Mouse (Mus musculus): ENCODE measurements around the gene Itsn1. TPM values are rescaled to one million over a fixed set of nuclear protein-coding genes. Genes with fewer than 3 reads are reported as not detected.

Itsn1 gene
- polyA plus RNA-seq, 1 experiment, result 20.5 TPM

- no peaks in the 10 kb centered on the region; the same call in 1 of the 2 replicates for H3K36me3 ChIP-seq (ENCODE audit: control insufficient read depth, insufficient read depth, low read length)
- H3K4me1 ChIP-seq (ENCODE audit: control insufficient read depth, insufficient read depth, low read length), result no peaks in the 10 kb centered on the region; the same call in 1 of the 2 replicates
- 28% methylated on average over 14 of the region's 14 CpGs for WGBS
- no peak overlapping the region for H3K27ac ChIP-seq (ENCODE audit: insufficient read depth, low read depth, low read length)
- no peaks in the 10 kb centered on the region for H3K27me3 ChIP-seq (replicated peaks; ENCODE audit: control insufficient read depth, insufficient read depth, low read length)
- TF ChIP-seq POLR2A (IDR thresholded peaks at IDR 0.05; ENCODE audit: low read depth, low read length) (no peak), CTCF (conservative IDR thresholded peaks at IDR 0.05; ENCODE audit: insufficient read depth, insufficient read length, low read depth, low read length) (peak; percentile 92)
- peak; percentile 73 for DNase-seq
- no peak overlapping the region for H3K4me3 ChIP-seq (ENCODE audit: insufficient read depth, low read depth, low read length)
These were observed 34.5 kb upstream of the Itsn1 start for GRCm38 (mm10) chr16:91694455-91695084.

GRCm38 (mm10) chr16:91695108-91695755 lies 33.8 kb upstream of the Itsn1 start:
- peak; percentile 44 for DNase-seq
- H3K4me1 ChIP-seq (ENCODE audit: control insufficient read depth, insufficient read depth, low read length), result no peaks in the 10 kb centered on the region; the same call in 1 of the 2 replicates
- no peaks in the 10 kb centered on the region; the same call in 1 of the 2 replicates for H3K36me3 ChIP-seq (ENCODE audit: control insufficient read depth, insufficient read depth, low read length)
- no peak for TF ChIP-seq POLR2A (IDR thresholded peaks at IDR 0.05; ENCODE audit: low read depth, low read length)
- no peak for TF ChIP-seq CTCF (conservative IDR thresholded peaks at IDR 0.05; ENCODE audit: insufficient read depth, insufficient read length, low read depth, low read length)
- H3K27ac ChIP-seq (ENCODE audit: insufficient read depth, low read depth, low read length), result peak overlapping the region; percentile 51; the same call in 1 of the 2 replicates
- H3K27me3 ChIP-seq (replicated peaks; ENCODE audit: control insufficient read depth, insufficient read depth, low read length), result no peaks in the 10 kb centered on the region
- H3K4me3 ChIP-seq (ENCODE audit: insufficient read depth, low read depth, low read length), result no peak overlapping the region
- WGBS, result 28% methylated on average over 8 of the region's 8 CpGs

GRCm38 (mm10) chr16:91698995-91699394 lies 30.1 kb upstream of the Itsn1 start:
- WGBS, result 92% methylated on average over 1 of the region's 1 CpGs
- Histone ChIP-seq H3K36me3 (ENCODE audit: control insufficient read depth, insufficient read depth, low read length) (no peaks in the 10 kb centered on the region; the same call in 1 of the 2 replicates), H3K27ac (ENCODE audit: insufficient read depth, low read depth, low read length) (no peak overlapping the region), H3K4me3 (ENCODE audit: insufficient read depth, low read depth, low read length) (no peak overlapping the region), H3K27me3 (replicated peaks; ENCODE audit: control insufficient read depth, insufficient read depth, low read length) (no peaks in the 10 kb centered on the region), H3K4me1 (ENCODE audit: control insufficient read depth, insufficient read depth, low read length) (no peaks in the 10 kb centered on the region; the same call in 1 of the 2 replicates)
- no peak for TF ChIP-seq POLR2A (IDR thresholded peaks at IDR 0.05; ENCODE audit: low read depth, low read length)
- no peak for TF ChIP-seq CTCF (conservative IDR thresholded peaks at IDR 0.05; ENCODE audit: insufficient read depth, insufficient read length, low read depth, low read length)
- DNase-seq, result no peak

- DNase-seq, result no peak
- no peak overlapping the region for H3K4me3 ChIP-seq (ENCODE audit: insufficient read depth, low read depth, low read length)
These were observed 27.2 kb upstream of the Itsn1 start for GRCm38 (mm10) chr16:91701908-91702307.

GRCm38 (mm10) chr16:91702771-91703188 lies 26.3 kb upstream of the Itsn1 start:
- H3K27ac ChIP-seq (ENCODE audit: insufficient read depth, low read depth, low read length), result no peak overlapping the region
- no peak for DNase-seq
- no peak for TF ChIP-seq POLR2A (IDR thresholded peaks at IDR 0.05; ENCODE audit: low read depth, low read length)
- no peak for TF ChIP-seq CTCF (conservative IDR thresholded peaks at IDR 0.05; ENCODE audit: insufficient read depth, insufficient read length, low read depth, low read length)
- no peaks in the 10 kb centered on the region for H3K27me3 ChIP-seq (replicated peaks; ENCODE audit: control insufficient read depth, insufficient read depth, low read length)
- no peak overlapping the region for H3K4me3 ChIP-seq (ENCODE audit: insufficient read depth, low read depth, low read length)
- no peaks in the 10 kb centered on the region for H3K4me1 ChIP-seq (ENCODE audit: control insufficient read depth, insufficient read depth, low read length)
- no peaks in the 10 kb centered on the region; the same call in none of the 2 replicates for H3K36me3 ChIP-seq (ENCODE audit: control insufficient read depth, insufficient read depth, low read length)
- 48% methylated on average over 3 of the region's 3 CpGs for WGBS

More at GRCm38 (mm10) chr16:91701908-91702307, 27.2 kb upstream of the Itsn1 start:
- TF ChIP-seq CTCF (conservative IDR thresholded peaks at IDR 0.05; ENCODE audit: insufficient read depth, insufficient read length, low read depth, low read length) (no peak), POLR2A (IDR thresholded peaks at IDR 0.05; ENCODE audit: low read depth, low read length) (no peak)
- H3K27me3 ChIP-seq (replicated peaks; ENCODE audit: control insufficient read depth, insufficient read depth, low read length), result no peaks in the 10 kb centered on the region
- no peak overlapping the region for H3K27ac ChIP-seq (ENCODE audit: insufficient read depth, low read depth, low read length)
- no peaks in the 10 kb centered on the region; the same call in 1 of the 2 replicates for H3K36me3 ChIP-seq (ENCODE audit: control insufficient read depth, insufficient read depth, low read length)
- WGBS, result 63% methylated on average over 13 of the region's 13 CpGs
- H3K4me1 ChIP-seq (ENCODE audit: control insufficient read depth, insufficient read depth, low read length), result no peaks in the 10 kb centered on the region

GRCm38 (mm10) chr16:91704603-91705340 lies 24.3 kb upstream of the Itsn1 start:
- no peak for DNase-seq
- WGBS, result 85% methylated on average over 14 of the region's 14 CpGs

More at GRCm38 (mm10) chr16:91704603-91705340, 24.3 kb upstream of the Itsn1 start:
- H3K36me3 ChIP-seq (ENCODE audit: control insufficient read depth, insufficient read depth, low read length), result no peaks in the 10 kb centered on the region; the same call in 1 of the 2 replicates
- no peaks in the 10 kb centered on the region for H3K4me1 ChIP-seq (ENCODE audit: control insufficient read depth, insufficient read depth, low read length)
- H3K4me3 ChIP-seq (ENCODE audit: insufficient read depth, low read depth, low read length), result no peak overlapping the region
- no peaks in the 10 kb centered on the region for H3K27me3 ChIP-seq (replicated peaks; ENCODE audit: control insufficient read depth, insufficient read depth, low read length)
- no peak overlapping the region for H3K27ac ChIP-seq (ENCODE audit: insufficient read depth, low read depth, low read length)
- TF ChIP-seq POLR2A (IDR thresholded peaks at IDR 0.05; ENCODE audit: low read depth, low read length), result no peak
- no peak for TF ChIP-seq CTCF (conservative IDR thresholded peaks at IDR 0.05; ENCODE audit: insufficient read depth, insufficient read length, low read depth, low read length)
